Mouse (Mus musculus) urinary bladder, postnatal 25 days (tissue): Measurements from ENCODE around the gene Rnaset2b.
"Not testable (repeated sequence)": the region's sequence is repeated elsewhere in the genome, so short reads cannot be mapped to it uniquely, and the experiment has no call there.

ENCODE experiments used
- DNase-seq: peaks from one replicate; pipeline ENCODE4 v3.0.0; 2022; ENCODE audit warnings: low spot score

Rnaset2b gene

GRCm38 (mm10) chr17:6970334-6970733 lies at the start of gene Rnaset2b:
Rnaset2b (plus strand) TSS chr17:6970634.
- not testable (repeated sequence) for DNase-seq

- not testable (repeated sequence) for DNase-seq
Observed at GRCm38 (mm10) chr17:6931625-6932024, 38.8 kb upstream of the Rnaset2b start.

- not testable (repeated sequence) for DNase-seq
Observed at GRCm38 (mm10) chr17:6942560-6942959, 27.9 kb upstream of the Rnaset2b start.

DNA sequence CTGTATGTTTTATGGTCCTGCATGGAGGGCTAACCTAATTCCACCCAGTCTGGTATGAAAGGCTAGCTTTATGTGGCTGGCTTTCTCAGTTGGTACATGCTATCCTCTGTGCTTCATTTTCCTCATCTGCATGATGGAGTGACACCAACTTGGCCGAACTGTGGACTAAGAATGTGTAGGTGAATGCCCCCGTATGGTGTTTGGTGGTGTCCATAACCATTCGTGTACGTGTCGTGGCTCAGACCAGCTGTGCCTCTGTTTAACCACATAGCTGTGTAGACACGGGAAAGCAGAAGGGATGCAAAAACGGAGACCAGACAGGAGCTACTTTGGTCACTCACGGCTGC lies 22.8 kb upstream of the Rnaset2b start:
- DNase-seq: not testable (repeated sequence)

- DNase-seq: peak; percentile 73
Observed at GRCm38 (mm10) chr17:6947984-6948768, 22.3 kb upstream of the Rnaset2b start, which contains the start of gene Rsph3b. Rsph3b (minus strand) TSS chr17:6948682.

- not testable (repeated sequence) for DNase-seq
Observed at GRCm38 (mm10) chr17:6948769-6949228, 21.6 kb upstream of the Rnaset2b start.

DNA sequence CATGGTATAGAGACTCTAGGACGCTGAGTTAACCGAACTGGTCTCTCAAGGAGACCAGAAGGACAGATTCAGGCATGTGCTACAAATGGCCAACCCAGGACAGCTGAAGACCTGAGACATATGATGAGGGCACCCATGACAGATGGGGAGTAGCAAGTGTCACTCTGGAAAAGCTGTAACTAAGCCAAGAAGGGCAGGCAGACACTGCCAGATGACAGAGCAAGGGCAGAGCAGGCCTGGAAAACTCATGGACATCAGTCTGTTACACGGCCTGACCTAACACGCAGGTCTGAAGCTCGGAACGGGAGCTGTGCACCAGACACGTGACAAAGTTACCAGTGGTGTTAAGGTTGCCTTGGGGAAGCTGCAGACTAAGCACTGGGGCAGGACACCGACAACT lies 11.6 kb upstream of the Rnaset2b start:
- DNase-seq: not testable (repeated sequence)

- not testable (repeated sequence) for DNase-seq
Observed at GRCm38 (mm10) chr17:6959543-6960259, 10.7 kb upstream of the Rnaset2b start.

- DNase-seq: not testable (repeated sequence)
Observed at GRCm38 (mm10) chr17:6960349-6960748, 10.1 kb upstream of the Rnaset2b start.

DNA sequence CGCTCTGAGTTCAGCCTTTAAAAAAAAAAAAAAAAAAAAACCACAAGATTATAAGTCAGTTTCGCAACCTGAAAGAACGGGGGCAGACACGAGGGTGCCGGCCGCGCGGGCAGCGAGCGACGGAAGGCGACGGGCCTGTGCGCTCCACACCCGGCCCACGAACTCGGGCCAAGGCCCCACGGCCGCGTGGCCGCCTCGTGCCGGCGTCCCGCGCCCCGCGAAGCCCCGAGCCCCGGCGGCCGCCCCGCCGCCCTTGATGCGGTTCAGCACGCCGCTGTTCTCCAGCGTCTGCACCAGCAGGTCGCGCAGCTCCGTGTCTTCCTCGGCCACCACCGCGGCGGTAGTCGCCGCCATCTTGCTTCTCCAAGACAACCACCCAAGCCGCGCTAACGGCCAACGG lies 9.7 kb upstream of the Rnaset2b start, which contains the start of gene Tagap1:
Gene Tagap1, minus strand, starts transcription at position 381 of the 400 bp plus-strand sequence.
- peak; percentile 33 for DNase-seq

DNA sequence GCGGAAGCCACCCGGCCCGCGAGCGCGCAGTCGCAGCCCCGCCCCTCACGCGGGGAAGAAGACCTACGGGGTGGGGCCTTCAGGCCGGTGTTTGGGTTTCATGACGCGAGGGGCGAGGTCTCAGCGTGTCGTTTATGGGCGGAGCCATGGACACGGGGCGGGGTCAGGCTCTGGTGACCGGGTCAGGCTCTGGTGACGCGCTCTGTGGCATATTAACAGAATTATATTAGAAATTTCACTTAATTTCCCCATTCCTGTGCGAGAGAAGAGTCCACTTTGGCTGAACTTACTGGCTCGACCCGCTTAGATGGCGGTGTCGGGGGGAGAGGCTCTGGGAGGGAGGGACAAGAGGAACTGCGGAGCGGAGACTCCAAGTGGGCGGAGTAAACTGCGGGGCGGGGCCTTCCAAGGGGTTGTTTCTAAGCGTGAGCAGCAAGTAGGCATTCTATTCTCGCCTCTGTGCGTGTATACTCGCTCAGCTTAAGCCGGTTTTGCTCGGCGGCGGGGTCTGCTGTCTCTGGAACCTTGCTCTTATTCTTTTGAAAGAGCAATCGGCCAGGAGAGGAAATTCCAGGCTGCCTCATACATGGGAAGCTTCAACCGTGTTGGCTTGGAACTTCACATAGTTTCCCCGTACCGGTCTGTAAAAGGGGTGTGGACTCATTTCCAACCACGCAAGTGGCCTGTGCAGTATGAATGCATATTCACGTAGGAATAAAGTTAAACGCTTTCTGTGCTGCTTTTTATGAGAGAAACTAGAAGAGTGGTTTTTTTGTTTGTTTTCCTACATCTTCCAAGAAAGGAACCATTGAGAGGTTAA lies 9.0 kb upstream of the Rnaset2b start:
- not testable (repeated sequence) for DNase-seq

GRCm38 (mm10) chr17:6962339-6962738 lies 8.1 kb upstream of the Rnaset2b start:
- not testable (repeated sequence) for DNase-seq

DNA sequence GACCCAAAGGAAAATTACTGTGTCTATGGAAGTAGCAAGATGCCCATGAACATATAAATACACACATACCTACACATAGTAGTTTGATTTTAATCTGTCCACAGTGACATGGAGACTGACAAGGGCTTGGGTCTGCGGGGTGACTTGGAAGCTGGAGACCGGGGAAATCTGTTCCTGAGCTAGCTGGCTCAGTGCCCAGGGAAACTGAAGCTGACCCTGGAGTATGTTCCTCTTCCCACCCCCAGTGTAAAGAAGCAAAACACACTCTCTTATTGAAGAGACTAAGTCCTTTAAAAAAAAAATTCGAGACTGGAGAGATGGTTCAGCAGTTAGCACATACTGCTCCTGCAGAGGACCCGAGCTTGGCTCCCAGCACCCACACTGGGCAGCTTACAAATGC lies 7.5 kb upstream of the Rnaset2b start:
- DNase-seq: not testable (repeated sequence)

DNA sequence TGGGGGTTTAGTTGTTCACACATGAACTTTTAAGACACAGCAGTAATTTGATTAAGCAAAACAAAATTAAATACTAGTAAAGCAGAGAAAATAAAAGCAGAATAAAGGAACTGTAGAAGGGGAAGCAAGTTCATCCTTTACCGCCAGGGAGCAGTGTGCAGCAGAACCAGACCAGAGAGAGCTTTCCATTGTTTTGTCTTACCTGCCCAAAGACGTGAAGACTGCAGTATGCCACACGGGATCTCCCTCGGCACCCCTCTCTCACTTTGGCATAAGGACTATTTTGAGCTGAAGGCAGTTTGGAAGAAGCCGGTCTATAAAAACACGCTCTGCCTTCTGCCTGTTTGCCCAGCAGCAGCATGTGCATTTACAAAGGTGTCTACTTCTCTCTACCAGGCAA lies 5.1 kb upstream of the Rnaset2b start:
- DNase-seq: not testable (repeated sequence)

DNA sequence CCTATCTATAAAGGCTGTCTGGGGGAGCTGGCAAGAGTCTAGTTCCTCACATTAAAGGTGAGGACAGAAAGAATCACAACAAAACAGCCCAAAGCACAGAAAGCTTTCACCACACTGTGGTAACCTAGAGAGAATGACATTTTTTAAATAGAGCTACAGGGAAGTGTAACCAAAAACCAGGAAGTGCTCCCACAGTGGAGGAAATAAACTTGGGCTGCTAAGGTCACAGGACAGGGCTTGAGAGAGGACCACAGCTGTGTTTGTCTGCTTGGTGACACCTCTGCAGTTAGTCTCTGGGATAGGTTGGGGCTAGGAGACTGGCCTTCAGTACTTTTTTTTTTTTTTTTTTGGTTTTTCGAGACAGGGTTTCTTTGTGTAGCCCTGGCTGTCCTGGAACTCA lies 2.8 kb upstream of the Rnaset2b start:
- not testable (repeated sequence) for DNase-seq

GRCm38 (mm10) chr17:6971238-6971637 lies 804 bp downstream of the Rnaset2b start:
- DNase-seq: not testable (repeated sequence)

- DNase-seq: not testable (repeated sequence)
Observed at GRCm38 (mm10) chr17:6972836-6973396, 2.5 kb downstream of the Rnaset2b start.

DNA sequence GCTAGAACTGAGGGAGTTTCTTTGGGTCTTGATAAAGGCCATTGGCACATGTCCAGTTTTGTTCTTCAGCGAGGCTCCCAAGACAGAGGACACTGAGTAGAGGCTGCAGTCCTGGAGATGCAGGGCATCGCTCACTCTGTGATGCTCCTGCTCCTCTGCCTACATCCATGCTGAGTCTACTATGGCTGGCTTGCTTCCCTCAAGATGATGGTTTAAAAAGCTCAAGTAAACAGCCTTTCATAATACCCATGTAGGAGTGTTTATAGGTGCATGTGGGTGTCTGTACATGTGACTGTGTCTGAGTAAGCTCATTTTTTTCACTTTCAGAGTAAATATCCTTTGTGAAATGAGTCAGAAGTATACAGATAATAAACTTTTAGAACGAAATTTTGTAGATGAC lies 4.6 kb downstream of the Rnaset2b start:
- DNase-seq: not testable (repeated sequence)

- DNase-seq: peak; percentile 48
Observed at GRCm38 (mm10) chr17:6978287-6979248, 8.1 kb downstream of the Rnaset2b start, which contains the start of gene Gm49721. Gm49721 (plus strand) TSS chr17:6978904.

GRCm38 (mm10) chr17:6979380-6979779 lies 8.9 kb downstream of the Rnaset2b start:
- DNase-seq: not testable (repeated sequence)
